Mouse (Mus musculus) neutrophil, adult 5-6 weeks (primary cell): ENCODE measurements around the gene Sertad3. TPM values are rescaled to one million over a fixed set of nuclear protein-coding genes. Genes with fewer than 3 reads are reported as not detected.
A peak's percentile ranks its signal among the peaks of the same experiment; 100 is the strongest.

Experiments used
- ATAC-seq: fragments of 151-379, 151-347 bp; 2 replicates; pipeline ENCODE4 v1.8.0; 2017; ENCODE audit warnings: mild to moderate bottlenecking, moderate TSS enrichment; ENCODE audit not compliant: insufficient number of reproducible peaks, poor library complexity, low FRiP score, severe bottlenecking; ENCODE audit errors: extremely low read depth
- total RNA-seq: library from RNA; stranded (forward); fragments of 200-1000 nt; gene quantifications from 2 replicates; pipeline ENCODE4 v1.2.3, GENCODE M21; 2017

The Sertad3 gene
- total RNA-seq, 1 experiment from 2014 or later: 32.0 TPM

DNA sequence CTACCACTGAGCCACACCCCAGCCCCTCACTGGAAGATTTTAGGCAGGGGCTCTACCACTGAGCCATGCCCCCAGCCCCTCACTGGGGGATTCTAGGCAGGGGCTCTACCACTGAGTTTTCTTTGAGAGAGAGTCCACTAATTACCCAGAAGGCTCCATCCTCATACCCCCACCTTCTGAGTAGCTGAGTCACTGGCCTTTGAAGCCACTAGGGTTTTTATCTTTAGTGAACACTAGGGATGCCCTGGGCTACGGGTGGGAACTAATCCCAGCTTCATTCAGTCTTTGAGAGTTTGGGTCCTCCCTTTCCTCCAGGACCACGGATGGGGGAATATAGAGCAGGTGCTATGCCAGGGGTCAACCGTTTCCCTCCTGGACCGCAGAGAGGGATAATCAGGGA lies 15.0 kb upstream of the Sertad3 start:
- ATAC-seq: no peak

GRCm38 (mm10) chr7:27459640-27460039 lies 13.9 kb upstream of the Sertad3 start:
- ATAC-seq: no peak

DNA sequence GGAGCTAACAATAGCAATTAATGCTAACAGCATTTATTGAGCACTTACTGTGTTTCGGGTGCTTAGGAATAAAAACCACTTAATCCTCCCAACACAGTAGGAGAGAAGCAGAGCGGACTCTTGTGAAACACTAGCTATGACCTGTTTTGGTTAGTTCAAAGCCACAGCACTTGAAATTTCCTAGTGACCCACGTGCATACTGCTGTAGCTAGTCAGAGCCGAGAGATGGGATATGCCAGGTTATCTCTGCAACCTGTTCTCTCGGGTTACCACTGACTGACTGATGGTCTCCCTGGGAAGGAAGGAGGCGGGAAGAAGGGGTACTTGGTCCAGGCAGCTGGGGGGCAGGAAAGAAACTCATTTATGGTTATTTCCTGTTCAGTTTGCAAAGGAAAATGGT lies 13.1 kb upstream of the Sertad3 start:
- no peak for ATAC-seq

GRCm38 (mm10) chr7:27467648-27468047 lies 5.9 kb upstream of the Sertad3 start:
- no peak for ATAC-seq

GRCm38 (mm10) chr7:27471390-27472120 lies 2.0 kb upstream of the Sertad3 start:
- ATAC-seq: no peak

DNA sequence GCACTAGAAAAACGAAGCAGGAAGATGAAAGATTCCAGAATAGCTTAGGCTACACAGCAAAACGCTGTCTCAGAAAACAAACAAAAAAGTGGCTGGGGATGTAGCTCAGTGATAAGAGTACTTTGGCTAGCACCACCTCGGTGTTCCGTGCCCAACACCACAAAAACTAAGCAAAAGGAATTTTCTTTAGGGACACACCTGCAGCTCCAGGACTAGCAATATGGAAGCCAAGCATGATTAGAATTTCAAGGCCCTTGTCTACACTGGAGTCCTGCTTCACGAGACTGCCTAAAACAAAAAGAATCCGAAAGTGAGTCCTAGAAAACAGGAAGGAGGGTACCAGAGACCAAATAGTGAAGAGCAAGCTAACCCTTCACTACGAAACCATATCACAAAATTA lies 972 bp upstream of the Sertad3 start:
- no peak for ATAC-seq

GRCm38 (mm10) chr7:27473835-27474489 lies 394 bp downstream of the Sertad3 start:
- ATAC-seq: no peak

DNA sequence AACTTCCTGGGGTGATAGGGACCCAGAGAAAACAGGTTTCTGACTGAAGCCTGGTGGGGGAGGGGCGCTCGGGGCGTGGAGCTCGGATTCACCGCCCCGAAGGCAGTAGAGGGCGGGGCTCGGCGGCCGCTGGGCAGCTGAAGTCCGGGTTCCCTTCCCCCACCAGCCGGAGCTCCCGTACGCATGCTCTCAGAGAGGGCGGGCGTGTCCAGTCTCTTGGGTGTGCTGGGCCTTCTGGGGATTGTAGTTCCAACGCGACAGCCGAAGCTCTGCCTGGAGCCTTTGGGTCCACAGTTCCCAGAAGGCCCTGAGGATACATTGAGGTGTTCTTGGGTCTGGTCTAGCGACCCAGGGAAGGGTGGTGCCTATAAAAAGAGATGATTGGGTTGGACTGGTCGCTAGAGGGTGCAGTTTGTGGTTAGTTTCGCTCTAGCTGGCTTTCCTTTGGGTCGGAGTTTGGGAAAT lies 954 bp downstream of the Sertad3 start:
- ATAC-seq: peak; percentile 73

GRCm38 (mm10) chr7:27475596-27475995 lies 2.0 kb downstream of the Sertad3 start:
- no peak for ATAC-seq

GRCm38 (mm10) chr7:27476098-27476635 lies 2.6 kb downstream of the Sertad3 start:
- no peak for ATAC-seq

DNA sequence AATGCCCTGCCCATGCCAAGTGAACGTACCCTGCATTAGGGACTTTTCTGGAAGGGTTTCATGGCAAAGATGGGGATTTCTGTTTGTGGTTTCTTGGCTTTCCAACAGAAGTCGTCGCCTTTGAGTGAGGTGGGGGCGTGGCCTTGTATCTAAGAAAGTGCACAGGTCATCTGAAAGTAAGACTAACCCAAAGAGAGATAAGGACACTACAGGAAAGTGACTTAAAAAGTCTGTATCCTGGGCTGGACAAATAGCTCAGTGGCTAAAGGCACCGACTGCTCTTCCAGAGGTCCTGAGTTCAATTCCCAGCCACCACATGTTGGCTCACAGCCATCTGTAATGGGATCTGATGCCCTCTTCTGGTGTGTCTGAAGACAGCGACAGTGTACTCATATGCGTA lies 5.0 kb downstream of the Sertad3 start:
- no peak for ATAC-seq

- no peak for ATAC-seq
Measured at GRCm38 (mm10) chr7:27479750-27480149, 6.2 kb downstream of the Sertad3 start.

- ATAC-seq: no peak
Measured at GRCm38 (mm10) chr7:27480506-27480905, 6.9 kb downstream of the Sertad3 start.

- ATAC-seq: no peak
Measured at GRCm38 (mm10) chr7:27480927-27481626, 7.5 kb downstream of the Sertad3 start.

DNA sequence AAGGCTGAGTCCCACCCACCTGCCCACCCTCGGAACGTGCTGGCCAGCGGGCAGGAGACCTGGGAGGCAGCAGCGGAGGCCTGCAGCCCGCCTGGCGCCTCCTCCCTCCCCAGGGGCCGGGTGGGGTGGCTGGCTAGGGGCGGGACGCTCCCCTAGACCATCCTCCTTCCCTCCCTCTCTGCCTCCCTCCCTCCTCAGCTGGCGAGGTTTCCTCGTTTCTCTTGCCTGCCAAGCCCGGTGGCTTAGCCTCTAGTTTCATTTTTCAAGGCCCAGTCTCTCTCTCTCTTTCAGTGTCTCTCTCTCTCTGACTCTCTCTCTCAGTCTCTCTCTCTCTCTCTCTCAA lies 8.0 kb downstream of the Sertad3 start:
- peak; percentile 77 for ATAC-seq

- no peak for ATAC-seq
Measured at GRCm38 (mm10) chr7:27483860-27484259, 10.3 kb downstream of the Sertad3 start.

- ATAC-seq: no peak
Measured at GRCm38 (mm10) chr7:27486102-27486769, 12.7 kb downstream of the Sertad3 start.

DNA sequence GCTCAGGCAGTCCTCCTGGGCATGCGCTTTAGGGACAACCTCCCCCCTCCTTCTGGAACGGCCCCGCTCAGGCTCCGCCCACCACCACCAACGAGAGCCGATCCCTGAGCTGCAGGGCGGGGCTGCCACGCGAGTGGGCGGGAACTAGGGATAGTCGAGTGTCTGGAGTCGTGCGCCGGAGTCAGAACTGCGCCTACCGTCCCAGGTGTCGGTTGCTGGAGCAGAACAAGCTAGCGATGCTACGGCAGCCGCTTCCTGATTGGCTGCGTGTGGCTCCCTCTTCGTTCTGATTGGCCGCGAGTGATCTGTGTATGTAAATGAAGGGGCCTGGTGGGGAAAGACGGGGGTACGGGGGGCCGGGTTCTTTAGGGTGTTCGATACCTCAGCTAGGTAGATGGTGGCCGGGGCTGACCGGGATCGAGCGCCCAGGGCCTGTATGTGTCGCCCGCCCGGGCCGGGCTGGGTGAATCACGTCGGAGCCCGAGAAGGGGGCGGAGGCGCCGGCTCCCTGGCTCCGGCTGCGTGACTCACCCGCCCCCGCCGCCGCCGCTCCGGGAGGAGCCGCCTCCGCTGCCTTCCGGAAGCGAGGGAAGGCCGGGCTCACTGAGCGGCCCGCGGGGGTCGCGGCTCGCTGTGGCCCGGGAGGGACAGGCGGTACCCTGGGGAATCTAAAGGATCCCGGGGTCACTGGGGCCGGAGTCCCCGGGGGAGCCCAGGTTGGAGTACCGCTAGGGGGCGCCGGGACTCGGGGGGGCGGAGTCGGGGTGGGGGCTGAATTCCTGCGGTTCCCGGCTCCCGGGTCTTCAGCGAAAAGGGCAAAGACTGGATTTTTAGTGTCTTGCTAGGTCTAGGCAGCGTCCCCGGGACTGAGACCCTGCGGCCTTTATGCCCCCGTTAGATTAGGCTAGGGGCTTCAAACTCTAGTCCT lies 13.5 kb downstream of the Sertad3 start, which contains the start of gene Sertad1:
Gene Sertad1 (plus strand): TSS at position 141 of the 928 bp plus-strand sequence.
- ATAC-seq: peak; percentile 85
